Mouse (Mus musculus) MEL (cell line): ENCODE results near the gene Serinc3.

Experiments
- CTCF ChIP-seq, 3 experiments: IDR thresholded peaks in 2 of 3; conservative IDR thresholded peaks in 1 of 3; 2 replicates each; pipeline ENCODE4 v1.5.1; 2011 to 2012; ENCODE audit warnings: low read length in 3 of 3, low read depth in 2 of 3, mild to moderate bottlenecking in 2 of 3, improper control_type of control experiment in 1 of 3, inconsistent platforms in 1 of 3, mixed read lengths in 1 of 3, moderate library complexity in 1 of 3; ENCODE audit not compliant: control insufficient read depth in 1 of 3, insufficient read depth in 1 of 3, poor library complexity in 1 of 3, severe bottlenecking in 1 of 3
- HCFC1 ChIP-seq: IDR thresholded peaks from 2 replicates; pipeline ENCODE4 v1.6.1; 2012; ENCODE audit warnings: low read depth, mild to moderate bottlenecking, inconsistent platforms, low read length, improper control_type of control experiment, moderate library complexity
- KAT2A ChIP-seq: conservative IDR thresholded peaks from 2 replicates; pipeline ENCODE4 v1.6.1; 2012; ENCODE audit warnings: low read depth, low read length, improper control_type of control experiment, inconsistent platforms
- MAFK ChIP-seq: IDR thresholded peaks from 2 replicates; pipeline ENCODE4 v1.6.1; 2011; ENCODE audit warnings: low read depth, mild to moderate bottlenecking, low read length, improper control_type of control experiment, borderline replicate concordance
- POLR2A ChIP-seq, 2 experiments: IDR thresholded peaks; 2 replicates each; pipeline ENCODE4 v1.6.1; 2011 to 2012; ENCODE audit warnings: low read length in 2 of 2, mild to moderate bottlenecking in 2 of 2, control low read depth in 1 of 2, improper control_type of control experiment in 1 of 2, low read depth in 1 of 2, moderate library complexity in 1 of 2; ENCODE audit not compliant: control insufficient read depth in 1 of 2, insufficient read depth in 1 of 2, poor library complexity in 1 of 2
- USF1 ChIP-seq: IDR thresholded peaks from 2 replicates; pipeline ENCODE4 v1.6.1; 2014; ENCODE audit warnings: low read depth, mild to moderate bottlenecking, inconsistent platforms, low read length, improper control_type of control experiment, moderate library complexity

GRCm38 (mm10) chr2:163693716-163694314, 48.9 kb upstream of the Serinc3 start:
- TF ChIP-seq USF1 (no peak), HCFC1 (no peak), MAFK (no peak), POLR2A (IDR thresholded peaks at IDR 0.05; ENCODE audit: control insufficient read depth in 1 of 2, insufficient read depth in 1 of 2, low read depth in 1 of 2, low read length in 2 of 2, poor library complexity in 1 of 2) (no peak), CTCF (IDR thresholded peaks at IDR 0.05 in 2 of 3, conservative IDR thresholded peaks at IDR 0.05 in 1 of 3; ENCODE audit: control insufficient read depth in 1 of 3, insufficient read depth in 1 of 3, low read depth in 2 of 3, low read length in 3 of 3, poor library complexity in 1 of 3, severe bottlenecking in 1 of 3) (no peak), KAT2A (no peak)
